In the genomic region with DNA sequence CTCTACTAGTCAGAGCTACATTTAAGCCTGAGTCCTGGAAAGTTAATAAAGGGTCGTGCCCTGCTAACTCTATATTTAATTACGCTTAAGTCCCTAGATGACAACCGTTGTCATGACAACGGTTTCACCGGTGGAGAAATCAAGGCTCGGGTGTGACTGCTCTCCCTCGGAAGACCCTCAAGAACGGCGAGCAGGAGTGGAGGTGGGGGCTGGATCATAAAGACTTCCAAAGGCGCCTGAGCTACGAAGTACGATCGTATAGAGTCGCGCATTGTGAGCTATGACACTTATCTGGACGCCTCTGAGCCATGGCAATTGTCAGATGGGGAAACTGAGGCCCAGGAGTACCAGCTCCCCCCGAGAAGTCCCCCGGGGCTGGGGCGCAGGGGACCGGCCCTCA, we compare ENCODE assay signal across 7 mouse cellular contexts. TPM values are rescaled to one million over a fixed set of nuclear protein-coding genes. Genes with fewer than 3 reads are reported as not detected.
DNase-seq lines count a peak whose midpoint lies in the region; ATAC-seq lines count a peak whose summit lies in the region.

No protein-coding gene starts in this region.

- no peaks in the 10 kb centered on the region for H3K9me3 ChIP-seq in neural tube, embryonic 11.5 days (ENCODE audit: control insufficient read depth, low read length)
- no peaks in the 10 kb centered on the region for H3K9me3 ChIP-seq in embryonic facial prominence, embryonic 15.5 days (replicated peaks)
- no peaks in the 10 kb centered on the region for H3K9me3 ChIP-seq in limb, embryonic 11.5 days (ENCODE audit: control insufficient read depth, low read length)
- no peaks in the 10 kb centered on the region for H3K9me3 ChIP-seq in stomach, embryonic 14.5 days (ENCODE audit: control insufficient read depth, low read depth, low read length)

- peak overlapping the region; percentile 80 for H3K4me2 ChIP-seq in neural tube, embryonic 11.5 days (ENCODE audit: low read depth)
- peak overlapping the region; percentile 88 for H3K4me2 ChIP-seq in embryonic facial prominence, embryonic 15.5 days (replicated peaks)
- H3K4me2 ChIP-seq in limb, embryonic 11.5 days (ENCODE audit: low read depth, severe bottlenecking), result peak overlapping the region; percentile 46
- peak overlapping the region; percentile 78 for H3K4me2 ChIP-seq in stomach, embryonic 14.5 days (replicated peaks; ENCODE audit: low read depth, low read length)

- peaks cover 5% of the 10 kb centered on the region; the same call in 1 of the 2 replicates for H3K36me3 ChIP-seq in neural tube, embryonic 11.5 days (ENCODE audit: control insufficient read depth, insufficient read depth, low read length)
- peaks cover 11% of the 10 kb centered on the region; the same call in 1 of the 2 replicates for H3K36me3 ChIP-seq in embryonic facial prominence, embryonic 15.5 days
- peaks cover 7% of the 10 kb centered on the region; the same call in 1 of the 2 replicates for H3K36me3 ChIP-seq in limb, embryonic 11.5 days (ENCODE audit: control insufficient read depth, insufficient read depth, low read length)
- H3K36me3 ChIP-seq in stomach, embryonic 14.5 days (ENCODE audit: control insufficient read depth, insufficient read depth, low read length), result peaks cover 8% of the 10 kb centered on the region; the same call in 1 of the 2 replicates

- no peaks in the 10 kb centered on the region for H3K27me3 ChIP-seq in neural tube, embryonic 11.5 days (ENCODE audit: control insufficient read depth, insufficient read depth, low read length)
- H3K27me3 ChIP-seq in embryonic facial prominence, embryonic 15.5 days, result no peaks in the 10 kb centered on the region
- H3K27me3 ChIP-seq in limb, embryonic 11.5 days (ENCODE audit: control insufficient read depth, insufficient read depth, low read length), result no peaks in the 10 kb centered on the region
- H3K27me3 ChIP-seq in stomach, embryonic 14.5 days (ENCODE audit: control insufficient read depth, insufficient read depth, low read length), result no peaks in the 10 kb centered on the region

- H3K4me1 ChIP-seq in neural tube, embryonic 11.5 days (ENCODE audit: control insufficient read depth, insufficient read depth, low read length), result 0 out of 2 replicates have a peak, but pooled peaks cover 6% of the 10 kb centered on the region
- H3K4me1 ChIP-seq in embryonic facial prominence, embryonic 15.5 days, result peaks cover 22% of the 10 kb centered on the region
- peaks cover 7% of the 10 kb centered on the region; the same call in 1 of the 2 replicates for H3K4me1 ChIP-seq in limb, embryonic 11.5 days (ENCODE audit: control insufficient read depth, insufficient read depth, low read length)
- H3K4me1 ChIP-seq in stomach, embryonic 14.5 days (ENCODE audit: control insufficient read depth, insufficient read depth, low read length), result 0 out of 2 replicates have a peak, but pooled peaks cover 6% of the 10 kb centered on the region

- H3K4me3 ChIP-seq in neural tube, embryonic 11.5 days (ENCODE audit: low read depth, low read length), result peak overlapping the region; percentile 63
- peak overlapping the region; percentile 88 for H3K4me3 ChIP-seq in embryonic facial prominence, embryonic 15.5 days (replicated peaks)
- peak overlapping the region; percentile 94 for H3K4me3 ChIP-seq in limb, embryonic 11.5 days (ENCODE audit: low read depth, low read length)
- H3K4me3 ChIP-seq in stomach, embryonic 14.5 days (ENCODE audit: low read depth, low read length), result peak overlapping the region; percentile 83

- ATAC-seq in neural tube, embryonic 11.5 days (ENCODE audit: insufficient read depth, low FRiP score, low TSS enrichment), result peak; percentile 25
- ATAC-seq in embryonic facial prominence, embryonic 15.5 days (ENCODE audit: insufficient number of reproducible peaks, low FRiP score, low TSS enrichment, low read depth), result no peak
- no peak; the same call in 1 of the 2 replicates for ATAC-seq in limb, embryonic 11.5 days (ENCODE audit: insufficient number of reproducible peaks, low FRiP score, low TSS enrichment, low read depth)
- ATAC-seq in stomach, embryonic 14.5 days (ENCODE audit: insufficient number of reproducible peaks, insufficient read depth, low FRiP score, low read depth), result no peak

- no peak for DNase-seq in neural tube, embryonic 11.5 days (ENCODE audit: low spot score)
- no peak for DNase-seq in neural tube, embryonic 10.5 days (ENCODE audit: extremely low spot score, low spot score)
- no peak for DNase-seq in limb, embryonic 11.5 days (ENCODE audit: low spot score)
- no peak for DNase-seq in spleen, postnatal 4 days (ENCODE audit: low spot score in 2 of 2)
- no peak for DNase-seq in urinary bladder, postnatal 14 days (ENCODE audit: low spot score)

- H3K27ac ChIP-seq in neural tube, embryonic 11.5 days (ENCODE audit: low read depth, low read length), result no peak overlapping the region
- H3K27ac ChIP-seq in embryonic facial prominence, embryonic 15.5 days (replicated peaks), result 0 out of 2 replicates have a peak overlapping the region, but pooled peaks have one; percentile 34
- no peak overlapping the region; the same call in 1 of the 2 replicates for H3K27ac ChIP-seq in limb, embryonic 11.5 days (replicated peaks; ENCODE audit: low read depth, low read length)
- H3K27ac ChIP-seq in stomach, embryonic 14.5 days (ENCODE audit: low read length), result no peak overlapping the region

- H3K9ac ChIP-seq in neural tube, embryonic 11.5 days (ENCODE audit: low read length), result peak overlapping the region; percentile 82
- peak overlapping the region; percentile 54 for H3K9ac ChIP-seq in embryonic facial prominence, embryonic 15.5 days
- H3K9ac ChIP-seq in limb, embryonic 11.5 days (ENCODE audit: low read length), result peak overlapping the region; percentile 87
- H3K9ac ChIP-seq in stomach, embryonic 14.5 days (replicated peaks; ENCODE audit: low read depth, low read length), result peak overlapping the region; percentile 88

- under 1% methylated on average over 20 of the region's 20 CpGs for WGBS in neural tube, embryonic 11.5 days
- under 1% methylated on average over 20 of the region's 20 CpGs for WGBS in embryonic facial prominence, embryonic 15.5 days
- under 1% methylated on average over 20 of the region's 20 CpGs for WGBS in limb, embryonic 11.5 days
- WGBS in stomach, embryonic 14.5 days, result under 1% methylated on average over 20 of the region's 20 CpGs

RNA-seq across cellular contexts. Expression of gene Spc24, which starts 0.4 kb away (rescaled TPM):
- 116 and 117 TPM in 2 replicates for polyA plus RNA-seq in neural tube, embryonic 11.5 days (2014; fragmentation: Nextera tagmentation; extraction: Ambion mirVana)
- 80.1 and 83.4 TPM in 2 replicates for polyA plus RNA-seq in embryonic facial prominence, embryonic 15.5 days (2015; fragmentation: Nextera tagmentation; extraction: Ambion mirVana)
- polyA plus RNA-seq in limb, embryonic 11.5 days (2014; fragmentation: Nextera tagmentation; extraction: Ambion mirVana), result 176 and 183 TPM in 2 replicates
- polyA plus RNA-seq in stomach, embryonic 14.5 days (2014; fragmentation: Nextera tagmentation; extraction: Ambion mirVana), result 111 and 120 TPM in 2 replicates

RNA-seq across cellular contexts. Expression of gene Ldlr, which starts 36.4 kb away (rescaled TPM):
- 18.7 and 22.5 TPM in 2 replicates for polyA plus RNA-seq in neural tube, embryonic 11.5 days (2014; fragmentation: Nextera tagmentation; extraction: Ambion mirVana)
- polyA plus RNA-seq in embryonic facial prominence, embryonic 15.5 days (2015; fragmentation: Nextera tagmentation; extraction: Ambion mirVana), result 35.5 and 39.4 TPM in 2 replicates
- 15.2 and 23.2 TPM in 2 replicates for polyA plus RNA-seq in limb, embryonic 11.5 days (2014; fragmentation: Nextera tagmentation; extraction: Ambion mirVana)
- polyA plus RNA-seq in stomach, embryonic 14.5 days (2014; fragmentation: Nextera tagmentation; extraction: Ambion mirVana), result 23.8 and 26.9 TPM in 2 replicates

RNA-seq across cellular contexts. Expression of gene Kank2, which starts 38.8 kb away (rescaled TPM):
- polyA plus RNA-seq in neural tube, embryonic 11.5 days (2014; fragmentation: Nextera tagmentation; extraction: Ambion mirVana), result 3.7 and 4.5 TPM in 2 replicates
- polyA plus RNA-seq in embryonic facial prominence, embryonic 15.5 days (2015; fragmentation: Nextera tagmentation; extraction: Ambion mirVana), result 25.2 and 26.2 TPM in 2 replicates
- 11.6 and 12.7 TPM in 2 replicates for polyA plus RNA-seq in limb, embryonic 11.5 days (2014; fragmentation: Nextera tagmentation; extraction: Ambion mirVana)
- 10.3 and 10.4 TPM in 2 replicates for polyA plus RNA-seq in stomach, embryonic 14.5 days (2014; fragmentation: Nextera tagmentation; extraction: Ambion mirVana)
